ENCODE assay signal across 27 mouse cellular contexts in genomic region chr2:102782751-102783150, GRCm38 (mm10).
A peak's percentile ranks its signal among the peaks of the same experiment; 100 is the strongest.
DNase-seq lines count a peak whose midpoint lies in the region; ATAC-seq and TF ChIP-seq lines count a peak whose summit lies in the region.
"Had no signal": no experiment of that assay in that cellular context is flagged by ENCODE, and none has a peak within 500 bp of the region (broad histone marks: within the 10 kb centered on the region; RNA-seq: fewer than 3 reads in every experiment).

No protein-coding gene starts in this region.

- H3K9me3 ChIP-seq in embryonic facial prominence, embryonic 14.5 days (ENCODE audit: control insufficient read depth, low read length), result no peaks in the 10 kb centered on the region
- H3K9me3 ChIP-seq in embryonic facial prominence, embryonic 10.5 days, result no peaks in the 10 kb centered on the region
- H3K9me3 ChIP-seq: embryonic facial prominence, embryonic 15.5 days; heart, embryonic 12.5 days; heart, embryonic 15.5 days had no signal

- H3K4me2 ChIP-seq in embryonic facial prominence, embryonic 14.5 days (ENCODE audit: low read depth, low read length), result no peak overlapping the region
- H3K4me2 ChIP-seq: embryonic facial prominence, embryonic 15.5 days; heart, embryonic 12.5 days; heart, embryonic 15.5 days; hindbrain, embryonic 14.5 days had no signal

- no peaks in the 10 kb centered on the region for H3K36me3 ChIP-seq in embryonic facial prominence, embryonic 14.5 days (ENCODE audit: control insufficient read depth, insufficient read depth, low read length)
- H3K36me3 ChIP-seq in embryonic facial prominence, embryonic 10.5 days (replicated peaks), result no peaks in the 10 kb centered on the region
- H3K36me3 ChIP-seq: embryonic facial prominence, embryonic 15.5 days; heart, embryonic 12.5 days; heart, embryonic 15.5 days had no signal

- TF ChIP-seq POLR2A in olfactory bulb, adult 2 months (IDR thresholded peaks at IDR 0.05; ENCODE audit: insufficient read depth, low read depth, low read length), result no peak

- no peak for ATAC-seq in embryonic facial prominence, embryonic 14.5 days (ENCODE audit: low read depth)
- ATAC-seq: forebrain, embryonic 14.5 days; forebrain, postnatal 0 days; hindbrain, postnatal 0 days; inflammation-experienced regulatory T-cells, adult 6 months had no signal

- no peak for TF ChIP-seq CTCF in layer of hippocampus, adult 2 months (conservative IDR thresholded peaks at IDR 0.05)
- no peak for TF ChIP-seq CTCF in olfactory bulb, adult 2 months (IDR thresholded peaks at IDR 0.05; ENCODE audit: insufficient read depth, low read depth, low read length)

- H3K9ac ChIP-seq in embryonic facial prominence, embryonic 14.5 days (ENCODE audit: low read depth, low read length), result no peak overlapping the region
- H3K9ac ChIP-seq: embryonic facial prominence, embryonic 15.5 days; forebrain, postnatal 0 days; heart, embryonic 12.5 days; heart, embryonic 15.5 days; hindbrain, embryonic 14.5 days had no signal

- H3K4me1 ChIP-seq in embryonic facial prominence, embryonic 14.5 days (ENCODE audit: control insufficient read depth, insufficient read depth, low read length), result no peaks in the 10 kb centered on the region
- H3K4me1 ChIP-seq in embryonic facial prominence, embryonic 10.5 days, result no peaks in the 10 kb centered on the region
- H3K4me1 ChIP-seq in olfactory bulb, adult 2 months (ENCODE audit: control insufficient read depth, insufficient read depth, low read length), result peaks cover 2% of the 10 kb centered on the region
- H3K4me1 ChIP-seq: embryonic facial prominence, embryonic 15.5 days; heart, embryonic 12.5 days; heart, embryonic 15.5 days had no signal

- no peak overlapping the region for H3K4me3 ChIP-seq in embryonic facial prominence, embryonic 14.5 days (ENCODE audit: low read depth, low read length)
- H3K4me3 ChIP-seq in embryonic facial prominence, embryonic 10.5 days, result no peak overlapping the region
- H3K4me3 ChIP-seq in layer of hippocampus, adult 2 months, result no peak overlapping the region
- H3K4me3 ChIP-seq in olfactory bulb, adult 2 months (ENCODE audit: insufficient read depth, low read depth, low read length), result no peak overlapping the region
- H3K4me3 ChIP-seq: embryonic facial prominence, embryonic 15.5 days; heart, embryonic 12.5 days; heart, embryonic 15.5 days had no signal

- peak; percentile 36 for DNase-seq in embryonic facial prominence, embryonic 14.5 days (ENCODE audit: low spot score)
- no peak for DNase-seq in embryonic facial prominence, embryonic 10.5 days (ENCODE audit: low spot score)
- no peak for DNase-seq in layer of hippocampus, adult 2 months (ENCODE audit: low spot score in 2 of 2)
- no peak for DNase-seq in layer of hippocampus, adult 18-20 months (ENCODE audit: low spot score in 2 of 2)
- DNase-seq in lung, postnatal 10 days, result peak; percentile 22
- no peak for DNase-seq in lung, postnatal 25 days (ENCODE audit: low spot score)
- DNase-seq in urinary bladder, postnatal 14 days (ENCODE audit: low spot score), result no peak
- DNase-seq: adrenal gland, adult 2 months; adrenal gland, postnatal 14 days; cerebellum, adult 11-12 months; cerebellum, adult 8-10 months; cerebellum, postnatal 10 days; cerebellum, postnatal 36 days; embryo, embryonic 11 days; forebrain, postnatal 0 days; gastrocnemius, postnatal 14 days; heart, adult 18-20 months; heart, postnatal 10 days; heart, postnatal 4 days had no signal

- no peaks in the 10 kb centered on the region for H3K27me3 ChIP-seq in embryonic facial prominence, embryonic 14.5 days (replicated peaks; ENCODE audit: control insufficient read depth, insufficient read depth, low read length)
- H3K27me3 ChIP-seq in embryonic facial prominence, embryonic 10.5 days (replicated peaks; ENCODE audit: low read depth, poor library complexity, severe bottlenecking), result no peaks in the 10 kb centered on the region
- H3K27me3 ChIP-seq: embryonic facial prominence, embryonic 15.5 days; heart, embryonic 12.5 days; heart, embryonic 15.5 days had no signal

- WGBS in embryonic facial prominence, embryonic 14.5 days, result 77% methylated on average over 7 of the region's 7 CpGs
- 86% methylated on average over 7 of the region's 7 CpGs for WGBS in embryonic facial prominence, embryonic 10.5 days
- 15% methylated on average over 7 of the region's 7 CpGs for WGBS in olfactory bulb, adult 2 months

- no peak overlapping the region for H3K27ac ChIP-seq in embryonic facial prominence, embryonic 14.5 days (replicated peaks; ENCODE audit: low read depth, low read length)
- H3K27ac ChIP-seq in embryonic facial prominence, embryonic 10.5 days (replicated peaks), result no peak overlapping the region
- peak overlapping the region; percentile 6; the same call in 1 of the 2 replicates for H3K27ac ChIP-seq in layer of hippocampus, adult 2 months
- peak overlapping the region; percentile 70 for H3K27ac ChIP-seq in olfactory bulb, adult 2 months (ENCODE audit: insufficient read depth, low read depth, low read length)
- H3K27ac ChIP-seq: embryonic facial prominence, embryonic 15.5 days; heart, embryonic 15.5 days; hindbrain, embryonic 14.5 days; hindbrain, postnatal 0 days had no signal

Comparison
In these comparisons a context has a peak if more than half of its experiments do, and no peak if none do; other contexts are left out.
1. DNase-seq: peak in embryonic facial prominence, embryonic 14.5 days (single experiment) and lung, postnatal 10 days (single experiment); none in embryonic facial prominence, embryonic 10.5 days (single experiment), layer of hippocampus, adult 2 months (0 of 2), layer of hippocampus, adult 18-20 months (0 of 2), lung, postnatal 25 days (single experiment) and urinary bladder, postnatal 14 days (single experiment).
2. H3K27ac ChIP-seq: peak in layer of hippocampus, adult 2 months (single experiment) and olfactory bulb, adult 2 months (single experiment); none in embryonic facial prominence, embryonic 14.5 days (single experiment) and embryonic facial prominence, embryonic 10.5 days (single experiment).